Mouse (Mus musculus) lung, embryonic 14.5 days (tissue): ENCODE measurements around the gene Phf3. TPM values are rescaled to one million over a fixed set of nuclear protein-coding genes. Genes with fewer than 3 reads are reported as not detected.
"Not testable (repeated sequence)": the region's sequence is repeated elsewhere in the genome, so short reads cannot be mapped to it uniquely, and the experiment has no call there.

Experiments used
- ATAC-seq: fragments of 200-750 bp; cut with Nextera tagmentation; 2 replicates; pipeline ENCODE4 v1.8.0; 2017; ENCODE audit warnings: mild to moderate bottlenecking, moderate TSS enrichment, moderate library complexity; ENCODE audit not compliant: insufficient read depth
- DNase-seq: peaks from one replicate; pipeline ENCODE4 v3.0.0-alpha.2; 2015
- H3K27ac ChIP-seq: fragments of 300-500 bp; sonication (generic); 2 replicates; pipeline ENCODE4 v1.5.1; 2014; ENCODE audit warnings: low read depth, mild to moderate bottlenecking, moderate library complexity
- H3K27me3 ChIP-seq: fragments of 300-500 bp; sonication (generic); 2 replicates; pipeline ENCODE4 v1.6.1; 2014; ENCODE audit warnings: low read length, control low read depth; ENCODE audit not compliant: insufficient read depth
- H3K36me3 ChIP-seq: fragments of 300-500 bp; sonication (generic); 2 replicates; pipeline ENCODE4 v1.6.1; 2014; ENCODE audit warnings: control low read depth; ENCODE audit not compliant: insufficient read depth
- H3K4me1 ChIP-seq: fragments of 300-500 bp; sonication (generic); 2 replicates; pipeline ENCODE4 v1.6.1; 2014; ENCODE audit warnings: antibody characterized with exemption, control low read depth; ENCODE audit not compliant: insufficient read depth
- H3K4me2 ChIP-seq: fragments of 300-500 bp; sonication (generic); 2 replicates; pipeline ENCODE4 v1.6.1; 2014; ENCODE audit warnings: mild to moderate bottlenecking
- H3K4me3 ChIP-seq: fragments of 300-500 bp; sonication (generic); 2 replicates; pipeline ENCODE4 v1.5.1; 2014; ENCODE audit warnings: low read depth, low read length
- H3K9ac ChIP-seq: fragments of 300-500 bp; sonication (generic); 2 replicates; pipeline ENCODE4 v1.6.1; 2014
- H3K9me3 ChIP-seq: fragments of 300-500 bp; sonication (generic); 2 replicates; pipeline ENCODE4 v1.6.1; 2016; ENCODE audit warnings: low read depth, low read length, control low read depth
- CTCF ChIP-seq: IDR thresholded peaks from 2 replicates; pipeline ENCODE4 v1.5.1; 2016; ENCODE audit warnings: antibody characterized with exemption, low read depth
- WGBS: fragments of 180-500 bp; shearing (Covaris S2); extraction: QIAGEN DNeasy Blood & Tissue Kit; methylation state at CpG from one replicate; pipeline ENCODE4 v1.1.7; 2014; 5-methylcytosine and 5-hydroxymethylcytosine counted together
- polyA plus RNA-seq: library from polyadenylated mRNA; unstranded; fragments of >200 nt; fragmentation: Nextera tagmentation; extraction: Ambion mirVana; gene quantifications from 2 replicates; pipeline ENCODE4 v1.2.1, GENCODE M21; 2014

Phf3 gene
- polyA plus RNA-seq, 1 experiment from 2014 or later = 50.0 TPM

DNA sequence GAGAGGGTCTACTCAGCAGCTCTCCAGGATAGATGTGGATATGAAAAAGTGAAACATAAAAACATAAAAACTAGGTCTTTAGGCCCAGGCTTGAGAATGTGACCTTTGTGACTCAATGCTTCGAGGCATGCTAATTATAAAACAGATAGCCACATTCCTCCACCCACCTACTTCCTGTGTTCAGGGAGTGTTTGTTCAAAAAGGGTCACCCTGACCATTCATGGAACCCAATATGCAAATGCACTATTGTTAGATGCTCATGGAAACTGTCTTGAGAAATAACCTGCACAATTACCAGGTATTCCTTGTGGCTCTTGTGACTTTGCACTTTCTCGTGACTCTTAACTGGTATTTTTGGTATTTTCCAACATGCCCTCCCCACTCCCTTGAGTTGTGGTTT lies 25.0 kb upstream of the Phf3 start:
- H3K9me3 ChIP-seq = no peaks in the 10 kb centered on the region
- H3K9ac ChIP-seq = no peak overlapping the region
- H3K27ac ChIP-seq = no peak overlapping the region
- no peak overlapping the region for H3K4me2 ChIP-seq
- no peaks in the 10 kb centered on the region for H3K36me3 ChIP-seq
- H3K4me1 ChIP-seq = no peaks in the 10 kb centered on the region
- ATAC-seq (no peak), DNase-seq (no peak)
- TF ChIP-seq CTCF = no peak
- 66% methylated on average over 2 of the region's 2 CpGs for WGBS
- H3K4me3 ChIP-seq = no peak overlapping the region
- no peaks in the 10 kb centered on the region for H3K27me3 ChIP-seq

- H3K27ac ChIP-seq, H3K9ac ChIP-seq, H3K4me2 ChIP-seq, ATAC-seq, H3K9me3 ChIP-seq, H3K4me1 ChIP-seq, H3K4me3 ChIP-seq, H3K27me3 ChIP-seq, H3K36me3 ChIP-seq, DNase-seq: not testable (repeated sequence)
Measured at GRCm38 (mm10) chr1:30895366-30895765, 21.6 kb upstream of the Phf3 start.

DNA sequence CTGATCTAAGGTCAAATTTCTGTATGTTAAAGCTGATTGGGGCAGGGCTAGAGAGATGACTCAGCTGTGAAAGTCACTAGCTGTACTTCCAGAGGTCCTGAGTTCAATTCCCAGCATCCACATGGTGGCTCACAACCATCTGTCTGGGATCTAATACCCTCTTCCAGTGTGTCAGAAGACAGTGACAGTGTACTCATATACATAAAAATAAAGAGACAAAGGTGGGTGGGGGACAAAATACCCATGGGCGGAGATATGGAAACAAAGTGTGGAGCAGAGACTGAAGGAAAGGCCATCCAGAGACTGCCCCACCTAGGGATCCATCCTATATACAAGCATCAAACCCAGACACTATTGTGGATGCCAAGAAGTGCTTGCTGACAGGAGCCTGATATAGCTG lies 10.1 kb upstream of the Phf3 start:
- H3K27ac ChIP-seq, H3K9ac ChIP-seq, H3K4me1 ChIP-seq, DNase-seq, H3K27me3 ChIP-seq, ATAC-seq, H3K4me3 ChIP-seq, H3K4me2 ChIP-seq, H3K9me3 ChIP-seq, H3K36me3 ChIP-seq: not testable (repeated sequence)
- 88% methylated on average over 1 of the region's 1 CpGs for WGBS

- Histone ChIP-seq H3K9me3 (no peaks in the 10 kb centered on the region), H3K36me3 (peaks cover under 1% of the 10 kb centered on the region; the same call in 1 of the 2 replicates), H3K4me1 (0 out of 2 replicates have a peak, but pooled peaks cover 5% of the 10 kb centered on the region), H3K4me2 (no peak overlapping the region), H3K27ac (no peak overlapping the region), H3K4me3 (no peak overlapping the region), H3K9ac (no peak overlapping the region), H3K27me3 (no peaks in the 10 kb centered on the region)
- ATAC-seq = no peak
- no peak for DNase-seq
- no peak for TF ChIP-seq CTCF
Measured at GRCm38 (mm10) chr1:30875746-30876145, 2.0 kb upstream of the Phf3 start.

DNA sequence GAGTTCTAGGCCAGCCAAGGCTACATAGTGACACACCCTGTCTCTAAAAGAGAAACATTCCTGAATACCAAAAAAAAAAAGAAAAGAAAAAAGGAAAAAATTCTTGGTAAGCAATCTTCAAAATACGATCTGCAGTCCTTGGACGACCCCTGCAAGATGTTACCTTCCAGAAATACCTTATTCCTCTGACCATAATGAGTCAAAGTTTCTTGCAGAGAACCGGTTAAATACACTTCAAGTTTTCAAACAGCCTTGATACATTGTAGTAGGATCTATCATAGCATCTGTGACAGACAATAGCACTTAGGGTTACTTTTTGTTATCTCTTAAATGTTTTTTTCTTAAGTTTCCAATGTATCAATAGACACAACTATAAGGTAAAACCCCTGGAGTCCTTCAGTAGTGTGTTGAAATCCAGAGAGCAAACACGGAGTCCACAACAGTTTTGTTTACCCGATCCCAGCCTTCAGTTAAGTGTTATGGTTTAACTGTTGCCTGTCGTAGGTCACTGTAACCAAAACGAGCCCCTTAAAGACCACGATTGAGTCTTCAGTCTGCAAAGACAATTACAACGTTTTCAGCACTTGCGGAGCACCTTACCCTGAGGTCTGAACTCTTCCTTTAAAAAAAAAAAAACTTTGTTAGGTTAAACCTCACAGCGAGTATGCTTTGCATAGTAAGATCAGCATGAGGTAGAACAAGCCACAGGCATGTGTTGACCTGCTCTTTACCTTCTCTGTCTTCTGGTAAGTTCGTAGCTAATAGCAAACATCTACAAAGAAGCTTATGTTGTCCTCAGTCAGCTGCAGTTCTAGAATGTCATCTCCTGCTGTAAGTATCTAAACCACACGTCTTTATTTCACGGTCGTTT lies 775 bp upstream of the Phf3 start:
- Histone ChIP-seq H3K9me3 (no peaks in the 10 kb centered on the region), H3K36me3 (peaks cover 2% of the 10 kb centered on the region; the same call in 1 of the 2 replicates), H3K4me3 (peak overlapping the region; percentile 85), H3K4me1 (0 out of 2 replicates have a peak, but pooled peaks cover 5% of the 10 kb centered on the region), H3K27me3 (no peaks in the 10 kb centered on the region), H3K4me2 (peak overlapping the region; percentile 71), H3K9ac (peak overlapping the region; percentile 94), H3K27ac (peak overlapping the region; percentile 98)
- TF ChIP-seq CTCF = no peak
- ATAC-seq = no peak
- peak; percentile 5 for DNase-seq
- 31% methylated on average over 15 of the region's 15 CpGs for WGBS

DNA sequence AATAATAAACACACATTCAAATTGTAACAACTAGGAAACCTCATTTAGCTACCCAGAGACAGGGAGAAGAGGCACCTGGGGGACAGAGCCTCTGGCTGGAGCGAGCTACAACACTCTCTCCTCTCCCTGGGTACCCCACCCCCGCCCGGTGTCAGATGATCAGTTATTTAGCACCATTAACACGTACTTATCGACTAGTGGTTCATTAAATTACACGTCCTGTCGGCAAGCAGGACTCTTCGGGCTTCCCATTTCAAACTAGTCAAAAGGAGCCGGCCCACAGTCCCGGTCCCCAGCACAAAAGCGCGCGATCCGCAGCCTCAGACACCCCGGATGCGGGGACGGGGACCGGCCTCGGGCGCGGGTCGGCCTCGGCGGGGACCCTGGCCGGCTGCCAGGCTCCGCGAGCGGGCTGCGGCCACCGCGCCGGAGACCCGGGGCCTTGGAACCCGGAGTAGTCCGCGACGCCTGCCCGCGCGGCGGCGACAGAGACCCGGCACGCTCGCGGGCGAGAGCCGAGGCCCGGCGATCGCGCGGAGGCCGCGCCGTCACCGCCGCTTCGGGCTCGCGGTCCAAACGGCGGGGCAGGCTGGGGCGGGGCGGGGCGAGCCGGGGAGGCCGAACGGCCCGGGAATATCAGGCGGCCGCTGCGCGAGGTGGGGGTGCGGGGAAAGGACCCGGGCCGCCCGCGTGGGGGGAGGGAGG lies 733 bp downstream of the Phf3 start:
- under 1% methylated on average over 74 of the region's 79 CpGs for WGBS
- Histone ChIP-seq H3K27me3 (no peaks in the 10 kb centered on the region), H3K27ac (peak overlapping the region; percentile 98), H3K9ac (peak overlapping the region; percentile 94), H3K4me3 (peak overlapping the region; percentile 85), H3K4me2 (peak overlapping the region; percentile 71), H3K9me3 (no peaks in the 10 kb centered on the region), H3K4me1 (0 out of 2 replicates have a peak, but pooled peaks cover 5% of the 10 kb centered on the region), H3K36me3 (peaks cover 2% of the 10 kb centered on the region; the same call in 1 of the 2 replicates)
- ATAC-seq (peak; percentile 80), DNase-seq (peak; percentile 62)
- no peak for TF ChIP-seq CTCF

GRCm38 (mm10) chr1:30867786-30868185 lies 5.9 kb downstream of the Phf3 start:
- Histone ChIP-seq H3K4me2 (no peak overlapping the region), H3K36me3 (peaks cover 2% of the 10 kb centered on the region; the same call in 1 of the 2 replicates), H3K27me3 (no peaks in the 10 kb centered on the region), H3K4me1 (0 out of 2 replicates have a peak, but pooled peaks cover 5% of the 10 kb centered on the region), H3K9me3 (no peaks in the 10 kb centered on the region), H3K9ac (no peak overlapping the region), H3K4me3 (no peak overlapping the region), H3K27ac (no peak overlapping the region)
- ATAC-seq (no peak), DNase-seq (no peak)
- TF ChIP-seq CTCF = no peak
- 81% methylated on average over 4 of the region's 4 CpGs for whole genome bisulfite sequencing
